Mouse (Mus musculus) ovary, postnatal 10 days (tissue): ENCODE data around the gene Myadm.
"Not testable (repeated sequence)": the region's sequence is repeated elsewhere in the genome, so short reads cannot be mapped to it uniquely, and the experiment has no call there.

Source experiments
- DNase-seq: peaks from one replicate; pipeline ENCODE4 v3.0.0; 2022; ENCODE audit warnings: low spot score

Myadm gene

DNA sequence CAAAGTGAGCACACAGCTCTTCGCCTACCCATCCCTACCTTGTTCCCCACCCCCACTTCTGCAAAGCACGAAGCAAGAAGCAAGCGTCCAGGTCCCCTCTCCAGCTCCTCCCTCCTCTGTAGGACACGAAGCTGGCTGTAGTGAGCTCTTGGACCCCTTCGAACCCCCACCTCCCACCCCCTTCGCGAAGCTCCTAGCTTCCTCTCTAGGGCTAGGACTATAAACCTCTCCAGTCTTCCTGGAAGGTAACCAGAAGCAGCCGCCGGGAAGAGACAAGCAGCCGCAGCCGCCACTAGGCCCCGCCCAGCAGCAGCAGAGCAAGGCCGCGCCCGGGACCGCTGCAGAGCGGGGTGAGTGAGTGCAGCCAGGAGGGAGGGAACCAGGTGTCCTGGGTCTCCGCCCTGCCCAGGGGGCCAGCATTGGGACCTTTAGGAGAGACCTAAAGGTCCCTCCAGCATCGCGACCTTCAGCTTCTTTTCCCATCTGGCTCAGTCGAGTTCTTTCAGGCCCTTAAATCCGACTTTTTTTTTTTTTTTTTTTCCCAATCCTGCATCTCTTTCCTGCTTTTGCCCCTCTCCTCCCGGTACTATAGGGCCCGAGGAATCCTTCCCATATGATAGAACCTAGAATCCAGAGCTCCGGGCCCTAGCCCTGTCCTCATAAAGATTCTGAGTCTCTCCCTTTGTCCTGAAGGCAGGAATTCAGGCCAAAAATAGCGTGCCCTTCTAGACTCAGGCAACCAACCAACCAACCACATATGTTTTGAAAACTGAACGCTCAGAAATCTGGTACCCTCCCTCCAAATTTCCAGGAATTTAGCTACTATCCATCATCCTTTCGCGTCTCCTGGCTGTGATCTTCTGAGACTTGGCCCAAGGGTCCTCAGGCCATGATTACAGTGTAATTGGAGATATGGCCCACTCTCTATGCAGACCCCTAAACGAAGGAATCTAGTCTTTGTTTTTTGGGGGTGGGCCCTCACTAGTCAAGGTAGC lies at the start of gene Myadm, which contains the start of gene Prkcg:
Gene Myadm, plus strand, starts transcription at position 105 of the 995 bp plus-strand sequence.
Gene Prkcg, plus strand, starts transcription at position 204 of the 995 bp plus-strand sequence.
- peak; percentile 60 for DNase-seq

GRCm38 (mm10) chr7:3239193-3239592 lies 49.7 kb upstream of the Myadm start:
- DNase-seq = no peak

DNA sequence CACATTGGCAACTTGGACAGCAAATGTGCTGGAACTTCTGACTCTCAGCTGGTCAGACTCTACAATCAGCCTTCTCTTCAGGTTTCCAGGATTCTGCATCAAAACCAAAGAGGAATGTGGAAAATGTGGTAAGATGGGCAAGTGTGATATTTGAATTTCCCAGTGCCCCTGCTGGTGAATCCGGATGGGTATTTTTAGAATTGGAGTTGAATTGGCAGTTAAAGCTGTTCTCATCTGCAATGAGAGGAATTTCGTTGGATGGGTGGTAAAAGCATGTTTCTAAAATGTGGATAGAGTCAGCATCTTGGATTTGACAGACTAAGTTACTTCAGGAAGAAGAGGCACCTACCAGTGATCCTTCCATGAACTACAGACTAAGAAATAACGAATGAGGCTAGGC lies 28.2 kb upstream of the Myadm start:
- no peak for DNase-seq

DNA sequence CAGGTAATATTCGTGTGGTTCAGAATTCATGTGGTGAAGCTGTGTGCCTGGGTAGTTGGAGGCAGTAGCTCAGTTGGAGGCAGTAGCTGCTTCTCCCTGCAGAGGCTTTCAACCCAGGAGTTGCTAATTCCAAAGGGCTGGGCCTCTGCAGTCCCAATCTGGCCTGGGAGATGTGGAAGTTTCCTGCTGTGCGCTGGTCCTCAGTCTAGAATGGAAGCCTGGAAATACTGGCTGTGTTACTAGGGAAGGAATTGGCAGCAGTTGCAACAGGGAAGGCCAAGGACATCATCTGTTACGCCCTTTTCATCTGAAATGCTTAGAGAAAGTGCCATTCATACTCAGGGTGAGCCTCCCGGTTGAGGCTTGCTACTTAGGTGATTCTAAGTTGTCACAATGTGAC lies 27.4 kb upstream of the Myadm start:
- DNase-seq = no peak

DNA sequence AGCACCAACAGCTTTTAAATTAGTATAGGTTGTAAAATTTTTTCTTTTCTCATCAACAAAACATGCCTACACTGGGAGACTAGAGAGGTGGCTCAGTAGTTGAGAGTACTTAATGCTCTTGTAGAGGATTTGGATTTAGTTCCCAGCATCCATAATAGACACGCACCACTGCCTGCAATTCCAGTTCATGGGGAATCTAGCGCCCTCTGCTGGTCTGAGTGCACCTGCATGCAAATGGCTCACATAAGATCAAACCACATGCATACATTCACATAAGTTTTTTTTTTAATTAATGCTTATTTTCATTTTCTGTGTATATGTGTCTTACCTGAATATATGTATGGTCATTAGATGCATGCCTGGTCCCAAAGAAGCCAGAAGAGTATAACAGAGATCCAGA lies 26.1 kb upstream of the Myadm start:
- DNase-seq = no peak

DNA sequence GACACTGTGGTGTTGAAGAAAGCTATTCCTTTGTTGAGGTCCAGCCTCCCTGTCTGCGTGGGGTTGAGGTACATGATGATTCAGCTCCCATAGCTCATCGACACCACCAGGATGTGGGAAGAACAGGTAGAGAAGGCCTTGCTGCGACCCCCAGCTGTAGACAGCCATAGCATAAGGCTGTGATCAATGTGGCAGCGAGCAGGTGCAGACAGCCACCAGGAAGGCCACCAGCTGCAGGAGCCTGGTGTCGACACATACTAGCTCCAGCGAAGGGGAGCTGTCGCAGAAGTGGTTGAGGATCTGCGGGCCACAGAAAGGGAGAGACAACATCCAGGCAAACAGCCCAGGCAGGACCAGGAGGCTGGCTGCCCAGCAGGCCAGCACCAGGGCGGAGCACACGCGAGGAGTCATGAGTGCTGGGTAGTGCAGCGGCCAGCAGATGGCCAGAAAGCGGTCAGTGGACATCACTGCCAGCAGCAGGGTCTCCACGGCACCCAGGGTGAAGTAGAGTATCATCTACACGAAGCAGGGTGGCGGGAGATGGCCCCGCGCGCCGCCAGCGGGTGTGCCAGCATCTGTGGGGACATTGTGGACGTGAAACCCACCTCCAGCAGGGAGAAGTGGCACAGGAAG lies 24.4 kb upstream of the Myadm start:
- no peak for DNase-seq

- no peak for DNase-seq
Measured at GRCm38 (mm10) chr7:3265311-3265710, 23.6 kb upstream of the Myadm start.

GRCm38 (mm10) chr7:3267261-3267660 lies 21.6 kb upstream of the Myadm start:
- DNase-seq = no peak

DNA sequence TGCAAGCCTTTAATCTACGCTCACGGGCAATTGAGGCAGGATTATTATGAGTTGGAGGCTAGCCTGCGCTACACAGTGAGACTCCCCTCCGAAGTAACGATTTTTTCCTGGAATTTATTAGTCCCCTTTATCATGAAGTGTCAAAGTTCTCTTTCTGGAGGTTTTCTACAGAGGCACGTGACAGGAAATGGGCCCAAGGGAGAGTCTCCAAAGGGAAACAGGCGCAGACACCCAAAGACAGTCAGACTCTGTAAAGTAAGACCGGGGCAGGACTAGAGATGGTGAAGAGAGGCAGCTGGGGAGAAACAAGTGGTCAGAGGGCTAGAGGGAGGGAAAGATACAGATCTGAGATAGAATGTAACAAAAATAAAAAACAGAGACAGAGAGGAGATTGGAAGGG lies 21.0 kb upstream of the Myadm start:
- no peak for DNase-seq

GRCm38 (mm10) chr7:3268291-3268690 lies 20.6 kb upstream of the Myadm start:
- no peak for DNase-seq

GRCm38 (mm10) chr7:3272206-3272605 lies 16.7 kb upstream of the Myadm start:
- no peak for DNase-seq

DNA sequence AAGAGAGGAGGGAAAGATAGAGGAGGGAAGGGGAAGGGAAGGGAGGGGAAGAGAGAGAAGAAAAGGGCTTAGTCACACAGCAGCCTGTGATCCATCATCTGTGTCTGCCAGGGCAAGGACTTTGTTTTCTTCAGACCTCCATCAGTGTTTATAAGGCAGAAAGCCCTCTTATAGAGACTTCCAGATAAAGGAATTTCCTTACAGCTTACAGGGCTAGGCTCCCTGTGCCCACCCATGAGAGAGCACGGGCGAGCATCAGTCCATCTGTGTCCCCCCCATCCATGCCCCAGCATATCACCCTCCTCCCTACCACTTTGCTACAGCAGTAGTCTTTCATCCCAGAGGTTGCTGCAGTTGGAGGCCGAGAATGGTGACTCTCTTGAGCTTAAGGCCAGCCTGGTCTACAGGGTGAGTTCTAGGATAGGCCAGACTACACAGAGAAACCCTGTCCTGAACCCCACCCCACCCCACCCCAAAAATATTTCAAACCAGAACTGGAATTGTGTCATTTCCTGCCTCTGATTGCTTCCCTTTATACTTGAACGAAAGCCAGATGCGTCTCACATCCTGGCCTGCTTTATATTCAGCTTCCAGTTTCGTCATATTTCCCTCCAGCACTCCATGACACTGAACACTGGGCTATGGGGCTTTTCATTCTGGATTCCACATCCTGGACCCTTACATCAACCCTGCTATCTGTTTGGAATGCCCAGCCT lies 13.3 kb upstream of the Myadm start:
- DNase-seq = no peak

DNA sequence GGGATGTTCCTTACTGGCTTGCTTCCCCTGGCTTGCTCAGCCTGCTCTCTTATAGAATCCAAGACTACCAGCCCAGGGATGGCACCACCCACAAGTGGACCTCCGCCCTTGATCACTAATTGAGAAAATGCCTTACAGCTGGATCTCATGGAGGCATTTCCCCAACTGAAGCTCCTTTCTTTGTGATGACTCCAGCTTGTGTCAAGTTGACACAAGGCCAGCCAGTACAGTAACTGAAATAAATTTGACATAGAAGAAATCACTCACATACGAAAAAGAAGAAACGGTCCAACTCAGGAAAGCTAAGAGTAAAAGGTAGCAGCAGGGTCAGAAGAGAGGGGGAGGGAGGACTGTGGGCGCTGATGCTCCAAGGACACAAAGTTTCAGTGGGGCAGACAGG lies 12.1 kb upstream of the Myadm start:
- DNase-seq = not testable (repeated sequence)

GRCm38 (mm10) chr7:3280080-3280653 lies 8.7 kb upstream of the Myadm start:
- no peak for DNase-seq

DNA sequence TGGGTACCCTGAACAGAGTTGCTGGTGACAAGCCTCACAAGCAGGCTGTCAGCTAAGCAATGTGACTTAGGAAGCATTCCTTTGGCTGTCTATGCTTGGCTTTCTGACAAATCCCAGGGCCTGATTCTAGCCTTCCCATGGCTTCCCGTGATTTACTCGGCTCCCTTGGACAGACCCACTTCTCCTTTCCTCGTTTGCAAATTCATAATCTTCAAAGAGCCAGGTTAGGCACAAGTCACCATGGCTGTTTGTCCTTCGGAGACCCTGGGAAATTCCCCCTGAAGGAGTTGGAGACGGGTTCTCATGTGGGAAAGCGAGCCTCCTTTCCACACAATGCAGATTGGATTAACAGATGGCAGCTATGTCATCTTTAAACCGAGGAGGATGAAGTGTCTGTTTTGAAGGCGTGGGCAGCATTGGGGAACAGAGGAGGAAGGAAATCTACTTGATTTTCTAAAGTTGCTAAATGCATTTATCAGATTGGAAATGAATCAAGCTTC lies 8.2 kb upstream of the Myadm start:
- no peak for DNase-seq

GRCm38 (mm10) chr7:3281741-3282140 lies 7.1 kb upstream of the Myadm start:
- no peak for DNase-seq

DNA sequence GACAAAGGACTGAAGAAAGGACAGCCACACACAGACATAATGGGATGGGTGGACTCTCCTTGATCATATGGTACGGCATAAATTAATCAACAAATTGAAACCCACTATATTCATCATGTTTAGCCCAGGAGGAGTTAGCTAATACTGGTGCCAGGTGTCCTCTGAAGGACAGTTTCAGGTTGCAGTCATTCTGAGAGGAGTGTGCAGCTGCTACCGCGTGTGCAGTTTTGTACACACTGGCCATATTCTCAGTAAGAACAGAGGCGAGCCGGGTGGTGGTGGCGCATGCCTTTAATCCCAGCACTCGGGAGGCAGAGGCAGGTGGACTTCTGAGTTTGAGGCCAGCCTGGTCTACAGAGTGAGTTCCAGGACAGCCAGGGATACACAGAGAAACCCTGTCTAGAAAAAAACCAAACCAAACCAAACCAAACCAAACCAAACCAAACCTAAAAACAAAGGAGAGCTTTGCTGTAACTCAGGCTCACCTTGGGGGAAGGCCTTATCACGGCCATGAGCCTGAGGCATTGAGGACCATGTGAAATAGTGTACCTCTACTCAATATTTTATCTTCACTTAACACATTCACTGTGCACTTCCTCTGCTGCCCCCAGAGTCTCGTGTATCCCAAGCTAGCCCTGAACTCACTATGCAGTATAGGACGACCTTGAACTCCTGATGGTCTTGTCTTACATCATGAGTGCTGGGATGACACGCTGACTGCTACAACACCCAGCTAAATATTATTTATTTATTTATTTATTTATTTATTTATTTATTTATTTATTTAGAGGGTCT lies 5.6 kb upstream of the Myadm start:
- no peak for DNase-seq

DNA sequence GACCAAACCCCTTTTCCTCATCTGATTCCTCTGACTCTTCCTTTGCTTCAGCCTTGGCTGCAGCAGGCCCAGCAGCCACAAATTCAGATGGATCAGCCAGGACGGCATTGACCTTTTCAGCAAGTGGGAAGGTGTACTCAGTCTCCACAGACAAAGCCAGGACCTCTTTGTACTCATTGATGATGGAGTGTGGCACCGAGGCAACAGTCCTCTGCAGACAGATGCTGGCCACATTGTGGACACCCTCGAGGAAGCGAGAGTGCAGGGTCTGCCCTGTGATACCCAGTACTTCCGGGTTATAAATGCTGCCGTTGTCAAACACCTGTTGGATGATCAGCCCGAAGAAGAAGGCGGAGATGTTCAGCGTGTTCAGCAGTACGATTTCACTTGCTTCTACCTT lies 4.3 kb upstream of the Myadm start:
- no peak for DNase-seq

GRCm38 (mm10) chr7:3286036-3286435 lies 2.8 kb upstream of the Myadm start:
- DNase-seq = no peak

- DNase-seq = no peak
Measured at GRCm38 (mm10) chr7:3287186-3287585, 1.7 kb upstream of the Myadm start.
